Mouse (Mus musculus) adrenal gland, postnatal 4 days (tissue): Measurements from ENCODE around the gene Ralgps1. TPM values are rescaled to one million over a fixed set of nuclear protein-coding genes. Genes with fewer than 3 reads are reported as not detected.

Source experiments
- DNase-seq, 2 experiments: peaks; one replicate each; pipeline ENCODE4 v3.0.0; 2021 to 2022; ENCODE audit warnings: low spot score in 2 of 2, mixed read lengths in 2 of 2
- microRNA-seq: library from miRNA; unstranded; fragments of <30 nt; microRNA quantifications from one replicate; pipeline ENCODE4 v1.2.0, GENCODE M21; 2021
- total RNA-seq, 2 experiments: library from RNA; stranded (reverse); gene quantifications; 2 replicates each; pipeline ENCODE4 v1.2.3; 2021

Ralgps1 gene
- total RNA-seq, 2 experiments from 2014 or later, result 7.6 to 10.1 TPM

DNA sequence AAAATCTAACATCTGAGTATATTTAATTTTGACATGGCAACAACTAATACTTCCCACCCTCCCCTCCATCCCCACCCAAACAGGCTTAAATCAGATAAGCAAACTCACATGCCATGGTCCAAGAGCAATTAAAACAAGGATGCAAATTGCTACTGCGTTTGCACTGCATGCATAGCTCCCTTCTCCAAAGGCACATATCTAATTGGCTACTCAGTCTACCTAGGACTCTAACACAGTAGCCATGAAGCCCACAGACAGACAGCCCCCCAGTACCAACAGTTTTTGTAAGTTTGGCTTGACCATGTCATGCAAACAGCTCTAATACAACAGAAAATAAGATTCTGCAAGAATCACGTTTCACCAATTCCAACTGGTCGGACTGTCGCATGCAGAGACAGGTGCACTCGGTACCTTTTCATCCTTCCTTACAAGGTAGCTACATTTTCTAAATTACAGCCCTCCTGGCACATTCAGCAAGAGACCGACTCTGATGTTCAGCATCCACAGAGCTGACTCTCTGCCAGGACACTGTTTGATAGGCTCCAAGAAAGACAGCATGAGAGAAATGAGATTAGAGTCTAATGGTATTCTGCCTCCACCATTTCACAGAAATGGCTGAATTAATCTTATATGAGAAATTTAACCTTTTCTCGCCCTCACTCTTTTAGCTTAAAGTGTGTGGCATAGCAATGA, 284.5 kb downstream of the Ralgps1 start:
- DNase-seq, result no peak

- no peak for DNase-seq
Measured at GRCm38 (mm10) chr2:33086016-33086596, 285.2 kb downstream of the Ralgps1 start.

- no peak for DNase-seq
Measured at GRCm38 (mm10) chr2:33084221-33084620, 287.1 kb downstream of the Ralgps1 start.

Small RNA genes within 50 kb of the gene (microRNA-seq; reads per million reads assigned to microRNA genes)
- not detected for gene Gm25998

Other genes starting within 250 kb of the Ralgps1 start
- gene Garnl3, start 239.8 kb downstream of the Ralgps1 start, total RNA-seq, result 10 to 100 TPM; 35.7 to 39.7 TPM
- gene Angptl2, start 155.4 kb downstream of the Ralgps1 start, total RNA-seq, result 10 to 100 TPM; 41.9 to 51.7 TPM
- 10 to 100 TPM; 22.9 TPM for gene Zbtb34, start 59.8 kb upstream of the Ralgps1 start, total RNA-seq
- 10 to 100 TPM; 21.5 to 24.1 TPM for gene Zbtb43, start 97.1 kb upstream of the Ralgps1 start, total RNA-seq